Mouse (Mus musculus) adrenal gland, postnatal 0 days (tissue): ENCODE measurements around the gene Atl1. TPM values are rescaled to one million over a fixed set of nuclear protein-coding genes. Genes with fewer than 3 reads are reported as not detected.

Source experiments
- polyA plus RNA-seq: library from polyadenylated mRNA; unstranded; fragments of >200 nt; fragmentation: Nextera tagmentation; extraction: Ambion mirVana; gene quantifications from 2 replicates; pipeline ENCODE4 v1.2.1, GENCODE M21; 2015

The Atl1 gene
- 13.4 and 24.9 TPM in 2 replicates for polyA plus RNA-seq

GRCm38 (mm10) chr12:69892371-69893251, at the start of gene Atl1, which contains the start of gene Map4k5:
Gene Atl1 (plus strand): TSS chr12:69892614.
Gene Map4k5 (minus strand): TSS chr12:69893200.

GRCm38 (mm10) chr12:69986786-69987497, 94.5 kb downstream of the Atl1 start, which contains the start of gene Sav1:
Gene Sav1 (minus strand): TSS chr12:69987002.

Other genes starting within 250 kb of the Atl1 start
- gene Sos2, start 210.8 kb upstream of the Atl1 start, polyA plus RNA-seq, result 7.6 and 11.9 TPM in 2 replicates
- gene L2hgdh, start 167.7 kb upstream of the Atl1 start, polyA plus RNA-seq, result 5.7 and 11.7 TPM in 2 replicates
- gene Atp5s, start 167.7 kb upstream of the Atl1 start, polyA plus RNA-seq, result 25.7 and 35.6 TPM in 2 replicates
- 2.7 and 3.1 TPM in 2 replicates for gene Cdkl1, start 101.3 kb upstream of the Atl1 start, polyA plus RNA-seq
- gene Map4k5, start 586 bp downstream of the Atl1 start, polyA plus RNA-seq, result 17.3 and 22.8 TPM in 2 replicates
- 4.8 and 6.1 TPM in 2 replicates for gene Sav1, start 94.4 kb downstream of the Atl1 start, polyA plus RNA-seq
- 3.6 and 5.0 TPM in 2 replicates for gene Nin, start 221.1 kb downstream of the Atl1 start, polyA plus RNA-seq